Mouse (Mus musculus) layer of hippocampus, adult 2 months (tissue): ENCODE data around the gene Col16a1. TPM values are rescaled to one million over a fixed set of nuclear protein-coding genes. Genes with fewer than 3 reads are reported as not detected.

Experiments
- DNase-seq, 2 experiments: peaks; one replicate each; pipeline ENCODE4 v3.0.0; 2022; ENCODE audit warnings: low spot score in 2 of 2
- H3K27ac ChIP-seq: fragments of 200-600 bp; 2 replicates; pipeline ENCODE4 v1.8.1; 2022
- H3K4me3 ChIP-seq: fragments of 200-600 bp; 2 replicates; pipeline ENCODE4 v1.8.1; 2022; ENCODE audit warnings: mild to moderate bottlenecking
- CTCF ChIP-seq: fragments of 200-600 bp; conservative IDR thresholded peaks from 2 replicates; pipeline ENCODE4 v1.8.1; 2022; ENCODE audit warnings: antibody characterized with exemption, mild to moderate bottlenecking, moderate library complexity
- total RNA-seq, 2 experiments: library from RNA; stranded (reverse); gene quantifications; 2 replicates each; pipeline ENCODE4 v1.2.3; 2021

Gene Col16a1
- total RNA-seq, 2 experiments from 2014 or later, result 14.5 to 15.2 TPM

DNA sequence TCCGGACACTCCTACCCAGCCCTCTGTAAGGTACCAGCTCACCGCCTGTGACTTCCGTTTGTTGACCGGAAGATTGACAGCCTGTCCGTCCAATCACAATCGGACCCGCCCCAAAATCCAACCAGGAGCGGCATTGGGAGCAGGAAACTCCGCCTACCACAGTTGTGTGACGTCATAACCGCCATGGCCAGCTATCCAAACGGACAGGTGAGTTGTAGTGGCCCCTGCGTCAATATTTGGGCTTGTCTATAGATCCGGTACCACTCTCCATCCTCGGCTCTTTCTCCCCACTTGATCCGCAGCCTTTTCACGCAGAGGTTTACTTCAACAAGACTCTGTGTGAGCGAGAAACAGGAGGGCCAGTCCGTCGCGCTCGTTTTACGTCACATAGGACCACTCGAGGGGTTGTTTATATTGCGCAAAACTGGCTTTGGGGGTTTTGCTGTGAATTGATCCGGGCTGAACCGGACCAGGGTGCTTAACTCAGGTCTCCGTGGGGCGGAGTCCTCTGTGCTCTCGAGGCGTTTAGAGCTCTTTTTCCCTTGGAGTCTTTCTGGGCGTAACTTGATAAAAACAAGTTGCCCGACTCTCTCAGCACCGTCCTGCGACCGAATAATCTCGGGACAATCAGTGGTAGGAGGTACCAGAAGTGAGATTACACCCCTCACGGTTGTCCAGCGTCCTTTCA lies 59.9 kb downstream of the Col16a1 start:
- Histone ChIP-seq H3K27ac (peak overlapping the region; percentile 94), H3K4me3 (peak overlapping the region; percentile 76)
- no peak for TF ChIP-seq CTCF
- peak; percentile 100 for DNase-seq

GRCm38 (mm10) chr4:130108929-130109328 lies 61.3 kb downstream of the Col16a1 start:
- Histone ChIP-seq H3K27ac (no peak overlapping the region; the same call in 1 of the 2 replicates), H3K4me3 (no peak overlapping the region)
- DNase-seq, result no peak
- no peak for TF ChIP-seq CTCF

DNA sequence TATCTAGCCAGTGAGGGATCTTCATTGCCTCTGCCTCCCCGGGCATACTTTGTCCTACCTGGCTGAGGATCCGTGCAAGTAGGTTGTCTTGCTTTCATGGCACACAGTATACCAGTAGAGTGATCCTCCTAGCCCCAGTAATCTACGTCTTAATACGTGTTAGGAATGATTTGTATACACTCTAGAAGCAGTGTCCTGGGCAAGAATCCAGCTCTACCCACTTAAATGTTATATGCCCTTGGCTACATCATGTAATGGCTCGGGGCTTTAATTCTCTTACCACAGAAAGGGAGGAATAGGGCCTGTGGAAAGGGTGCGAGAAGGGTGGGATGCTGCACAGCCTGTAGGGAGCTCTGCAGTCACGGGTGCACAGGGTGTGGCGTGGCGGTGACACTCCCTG lies 62.0 kb downstream of the Col16a1 start:
- no peak for TF ChIP-seq CTCF
- no peak overlapping the region for H3K4me3 ChIP-seq
- 0 out of 2 replicates have a peak overlapping the region, but pooled peaks have one; percentile 18 for H3K27ac ChIP-seq

DNA sequence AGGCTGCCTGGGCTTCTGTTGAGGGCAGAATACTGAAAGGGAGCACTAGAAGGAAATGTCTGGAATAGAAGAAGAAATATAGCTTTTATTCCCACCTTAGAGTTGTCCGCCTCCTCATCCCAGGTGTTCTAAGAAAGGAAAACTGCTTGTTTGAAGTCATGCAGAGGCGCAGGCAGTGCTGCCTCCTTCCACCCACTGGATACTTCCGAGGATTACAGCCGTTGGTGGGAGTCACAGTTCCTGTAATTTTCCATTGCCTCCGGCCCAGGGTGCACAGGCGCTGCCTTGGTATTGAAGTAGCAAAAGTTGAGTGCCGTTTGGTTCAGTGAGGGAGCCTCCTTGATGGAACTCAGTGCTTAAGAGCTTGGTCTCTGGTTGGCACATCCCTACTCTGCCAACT lies 62.5 kb downstream of the Col16a1 start:
- TF ChIP-seq CTCF, result no peak
- no peak for DNase-seq
- Histone ChIP-seq H3K4me3 (no peak overlapping the region), H3K27ac (peak overlapping the region; percentile 76; the same call in 1 of the 2 replicates)

More for the DNA sequence above, 62.0 kb downstream of the Col16a1 start:
- DNase-seq, result no peak

DNA sequence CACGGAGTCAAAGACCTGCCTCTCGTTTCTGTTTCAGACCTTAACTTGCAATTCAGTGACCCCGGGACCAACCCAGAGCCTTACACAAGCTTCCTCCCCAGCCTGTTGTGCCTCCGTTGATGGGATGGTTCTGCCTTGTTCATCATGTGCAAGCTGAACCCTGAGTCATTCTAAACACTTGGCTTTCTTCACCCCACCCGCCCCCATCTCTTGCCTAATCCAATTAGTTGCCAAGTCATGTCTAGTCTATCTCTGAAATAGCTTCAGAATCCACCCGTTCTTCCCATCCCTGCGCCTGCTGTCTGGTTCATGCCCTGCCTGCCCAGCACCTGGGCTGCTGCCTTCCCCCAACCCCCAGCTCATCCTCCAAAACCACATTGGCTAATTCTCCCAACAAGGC lies 64.7 kb downstream of the Col16a1 start:
- DNase-seq, result peak in 1 of 2 experiments; percentile 47
- no peak overlapping the region for H3K4me3 ChIP-seq
- peak overlapping the region; percentile 76 for H3K27ac ChIP-seq
- TF ChIP-seq CTCF, result no peak

DNA sequence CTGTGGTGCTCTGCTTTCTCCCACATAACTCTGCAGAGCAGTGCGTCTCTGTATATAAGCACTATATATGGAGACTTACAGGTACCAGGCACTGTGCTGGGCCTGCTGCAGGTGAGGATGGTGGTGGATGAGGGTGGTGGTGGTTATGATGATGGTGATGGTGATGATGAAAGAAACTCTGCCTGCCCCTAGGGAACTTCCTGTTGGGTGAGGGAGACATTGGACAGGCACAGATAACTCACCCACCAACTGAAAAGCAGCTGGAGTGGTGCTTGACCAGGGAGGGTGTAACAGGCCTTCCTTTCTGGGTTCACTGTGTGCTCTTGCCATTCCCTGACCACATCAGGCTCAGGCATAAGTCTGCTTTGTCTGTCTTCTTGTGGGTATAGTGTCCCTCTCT lies 65.1 kb downstream of the Col16a1 start:
- no peak for TF ChIP-seq CTCF
- Histone ChIP-seq H3K4me3 (no peak overlapping the region), H3K27ac (peak overlapping the region; percentile 76; the same call in 1 of the 2 replicates)
- no peak for DNase-seq

GRCm38 (mm10) chr4:130120752-130121151 lies 73.1 kb downstream of the Col16a1 start:
- TF ChIP-seq CTCF, result no peak
- H3K4me3 ChIP-seq, result no peak overlapping the region
- H3K27ac ChIP-seq, result no peak overlapping the region
- DNase-seq, result no peak

DNA sequence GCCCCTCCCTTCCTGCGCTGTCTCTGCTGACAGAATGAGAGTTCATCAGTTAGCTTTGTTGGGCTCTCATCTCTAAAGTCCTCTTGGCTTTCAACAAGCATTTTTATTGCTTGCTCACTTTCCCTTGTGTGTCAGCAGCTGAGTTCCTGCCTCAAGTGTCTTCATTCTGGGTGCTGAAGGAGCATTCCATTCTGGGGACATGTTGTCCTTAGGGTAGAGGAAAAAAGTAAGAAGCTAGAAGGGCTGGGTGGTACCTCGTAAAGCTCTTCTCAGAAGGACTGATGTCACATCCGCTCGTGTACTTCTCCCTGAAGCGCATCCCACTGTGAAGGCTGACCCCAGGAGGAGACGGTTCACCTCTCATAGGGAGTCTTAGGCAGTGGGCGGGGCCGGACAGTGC lies 73.9 kb downstream of the Col16a1 start:
- DNase-seq, result no peak
- no peak for TF ChIP-seq CTCF
- Histone ChIP-seq H3K4me3 (no peak overlapping the region), H3K27ac (no peak overlapping the region)

- peak overlapping the region; percentile 55; the same call in 1 of the 2 replicates for H3K27ac ChIP-seq
- H3K4me3 ChIP-seq, result no peak overlapping the region
- DNase-seq, result no peak
- no peak for TF ChIP-seq CTCF
Measured at GRCm38 (mm10) chr4:130123020-130123419, 75.4 kb downstream of the Col16a1 start.

DNA sequence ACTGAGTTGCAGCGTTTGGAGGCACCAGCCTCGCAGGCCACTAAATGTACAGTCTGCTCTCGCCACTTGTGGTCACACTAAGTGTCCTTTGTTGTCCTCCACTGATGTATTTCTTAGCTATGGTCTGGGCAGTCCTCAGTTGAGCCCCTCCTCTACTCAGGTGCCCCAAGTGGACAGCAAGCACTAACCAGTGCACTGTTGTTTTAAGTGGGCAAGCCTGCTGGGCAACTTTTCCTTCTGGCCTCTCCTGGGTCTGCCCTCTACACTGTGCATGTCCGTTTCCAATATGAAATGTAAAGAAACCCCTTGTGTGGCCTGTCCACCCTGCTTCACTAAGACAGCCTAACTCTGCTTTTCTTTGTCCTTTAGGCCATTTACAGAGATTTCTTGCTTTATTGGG lies 76.5 kb downstream of the Col16a1 start:
- DNase-seq, result no peak
- Histone ChIP-seq H3K27ac (no peak overlapping the region), H3K4me3 (no peak overlapping the region)
- no peak for TF ChIP-seq CTCF

GRCm38 (mm10) chr4:130125164-130125563 lies 77.5 kb downstream of the Col16a1 start:
- Histone ChIP-seq H3K4me3 (no peak overlapping the region), H3K27ac (no peak overlapping the region)
- no peak for DNase-seq
- no peak for TF ChIP-seq CTCF

GRCm38 (mm10) chr4:130125935-130126334 lies 78.3 kb downstream of the Col16a1 start:
- Histone ChIP-seq H3K27ac (no peak overlapping the region), H3K4me3 (no peak overlapping the region)
- TF ChIP-seq CTCF, result no peak
- DNase-seq, result no peak

- no peak for DNase-seq
- no peak for TF ChIP-seq CTCF
- Histone ChIP-seq H3K27ac (no peak overlapping the region), H3K4me3 (no peak overlapping the region)
Measured at GRCm38 (mm10) chr4:130128907-130129306, 81.3 kb downstream of the Col16a1 start.

DNA sequence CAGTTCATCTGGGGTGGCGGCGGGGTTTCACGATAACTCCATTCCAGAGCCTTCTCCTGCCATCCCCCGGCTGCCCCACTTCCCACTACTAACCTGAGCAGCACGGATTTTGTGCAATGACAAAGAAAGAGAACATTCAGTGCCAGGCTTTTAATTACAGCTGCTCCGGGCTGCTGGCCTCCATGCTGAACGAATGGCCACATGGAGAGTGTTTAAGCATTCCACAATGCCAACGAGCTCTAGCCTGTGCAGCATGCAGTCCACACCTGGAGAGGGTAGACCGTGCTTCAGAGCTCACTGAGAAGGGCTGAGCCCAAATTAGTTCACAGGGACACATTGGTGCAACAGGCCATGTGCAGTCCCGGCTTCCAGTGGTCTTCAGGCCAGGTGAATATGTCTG lies 82.4 kb downstream of the Col16a1 start:
- H3K4me3 ChIP-seq, result no peak overlapping the region
- DNase-seq, result no peak
- no peak for TF ChIP-seq CTCF
- H3K27ac ChIP-seq, result no peak overlapping the region
